Mouse (Mus musculus) cortical plate, adult 2 months (tissue): ENCODE data around the gene Scube1.

Experiments
- CTCF ChIP-seq: fragments of 200-500 bp; IDR thresholded peaks from 2 replicates; pipeline ENCODE4 v1.5.1; 2011; ENCODE audit warnings: mild to moderate bottlenecking, control low read depth, low read length; ENCODE audit not compliant: insufficient read depth; ENCODE audit errors: extremely low read depth
- POLR2A ChIP-seq: fragments of 200-500 bp; IDR thresholded peaks from 2 replicates; pipeline ENCODE4 v1.6.1; 2011; ENCODE audit warnings: mild to moderate bottlenecking, low read length, control low read depth; ENCODE audit not compliant: insufficient read depth; ENCODE audit errors: extremely low read depth

DNA sequence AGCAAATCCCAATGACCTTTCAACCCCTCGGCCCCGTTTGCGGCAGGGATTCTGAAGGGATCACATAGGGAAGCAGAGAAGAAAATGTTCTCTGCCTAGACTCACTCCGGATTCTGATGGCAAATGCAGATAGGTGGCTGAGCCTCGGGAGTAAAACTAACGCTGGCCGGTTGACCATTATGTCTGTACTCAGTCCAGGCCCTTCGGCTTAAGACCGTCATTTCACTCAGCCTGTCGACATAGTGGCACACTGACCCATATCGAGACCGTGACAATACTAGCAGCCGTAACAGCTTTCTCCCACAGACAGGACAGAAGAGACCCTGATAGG is 24.3 kb downstream of the Scube1 start:
- no peak for TF ChIP-seq CTCF
- TF ChIP-seq POLR2A, result no peak
